Mouse (Mus musculus): ENCODE data around the gene Ess2. TPM values are rescaled to one million over a fixed set of nuclear protein-coding genes. Genes with fewer than 3 reads are reported as not detected.
A peak's percentile ranks its signal among the peaks of the same experiment; 100 is the strongest.

Ess2 gene
- total RNA-seq, 2 experiments from 2014 or later: 27.8 to 31.8 TPM

GRCm38 (mm10) chr16:17882196-17882595 lies 29.0 kb downstream of the Ess2 start:
- intact Hi-C loops (cut with DNase I): no loop called here
- Histone ChIP-seq H3K27ac (no peak overlapping the region), H3K4me3 (no peak overlapping the region)
- no peak for DNase-seq (ENCODE audit: extremely low spot score in 1 of 2, low spot score in 2 of 2)
- TF ChIP-seq CTCF (IDR thresholded peaks at IDR 0.05): no peak

GRCm38 (mm10) chr16:17879571-17879970 lies 31.6 kb downstream of the Ess2 start:
- 0 out of 2 replicates have a peak overlapping the region, but pooled peaks have one; percentile 26 for H3K27ac ChIP-seq
- intact Hi-C loops (cut with DNase I): no loop called here
- DNase-seq (ENCODE audit: extremely low spot score in 1 of 2, low spot score in 2 of 2): no peak
- no peak for TF ChIP-seq CTCF (IDR thresholded peaks at IDR 0.05)
- no peak overlapping the region for H3K4me3 ChIP-seq

- no peak for TF ChIP-seq CTCF (IDR thresholded peaks at IDR 0.05)
- no peak overlapping the region for H3K4me3 ChIP-seq
- no peak for DNase-seq (ENCODE audit: extremely low spot score in 1 of 2, low spot score in 2 of 2)
- intact Hi-C loops (cut with DNase I): no loop called here
- H3K27ac ChIP-seq: no peak overlapping the region
These were observed 35.1 kb downstream of the Ess2 start for GRCm38 (mm10) chr16:17876096-17876495.

GRCm38 (mm10) chr16:17875174-17875573 lies 36.0 kb downstream of the Ess2 start:
- no peak for DNase-seq (ENCODE audit: extremely low spot score in 1 of 2, low spot score in 2 of 2)
- Histone ChIP-seq H3K27ac (no peak overlapping the region), H3K4me3 (no peak overlapping the region)
- no peak for TF ChIP-seq CTCF (IDR thresholded peaks at IDR 0.05)
- intact Hi-C loops (cut with DNase I): no loop called here

- Histone ChIP-seq H3K4me3 (no peak overlapping the region), H3K27ac (no peak overlapping the region)
- no peak for DNase-seq (ENCODE audit: extremely low spot score in 1 of 2, low spot score in 2 of 2)
- TF ChIP-seq CTCF (IDR thresholded peaks at IDR 0.05): no peak
- intact Hi-C loops (cut with DNase I): no loop called here
These were observed 38.2 kb downstream of the Ess2 start for GRCm38 (mm10) chr16:17872995-17873394.

GRCm38 (mm10) chr16:17871248-17871647 lies 39.9 kb downstream of the Ess2 start:
- Histone ChIP-seq H3K27ac (no peak overlapping the region), H3K4me3 (no peak overlapping the region)
- no peak for TF ChIP-seq CTCF (IDR thresholded peaks at IDR 0.05)
- intact Hi-C loops (cut with DNase I): no loop called here
- DNase-seq (ENCODE audit: extremely low spot score in 1 of 2, low spot score in 2 of 2): no peak

GRCm38 (mm10) chr16:17865770-17866169 lies 45.4 kb downstream of the Ess2 start:
- Histone ChIP-seq H3K27ac (no peak overlapping the region), H3K4me3 (no peak overlapping the region)
- TF ChIP-seq CTCF (IDR thresholded peaks at IDR 0.05): no peak
- intact Hi-C loops (cut with DNase I): no loop called here
- DNase-seq (ENCODE audit: extremely low spot score in 1 of 2, low spot score in 2 of 2): no peak

GRCm38 (mm10) chr16:17865293-17865692 lies 45.9 kb downstream of the Ess2 start:
- no peak for TF ChIP-seq CTCF (IDR thresholded peaks at IDR 0.05)
- intact Hi-C loops (cut with DNase I): no loop called here
- H3K27ac ChIP-seq: no peak overlapping the region
- no peak for DNase-seq (ENCODE audit: extremely low spot score in 1 of 2, low spot score in 2 of 2)
- no peak overlapping the region for H3K4me3 ChIP-seq

GRCm38 (mm10) chr16:17858592-17858991 lies 52.6 kb downstream of the Ess2 start:
- no peak for DNase-seq (ENCODE audit: extremely low spot score in 1 of 2, low spot score in 2 of 2)
- peak; percentile 47 for TF ChIP-seq CTCF (IDR thresholded peaks at IDR 0.05)
- Histone ChIP-seq H3K4me3 (no peak overlapping the region), H3K27ac (no peak overlapping the region)
- intact Hi-C loops (cut with DNase I): no loop called here

- TF ChIP-seq CTCF (IDR thresholded peaks at IDR 0.05): no peak
- DNase-seq (ENCODE audit: extremely low spot score in 1 of 2, low spot score in 2 of 2): no peak
- Histone ChIP-seq H3K4me3 (no peak overlapping the region), H3K27ac (no peak overlapping the region)
- intact Hi-C loops (cut with DNase I): no loop called here
These were observed 54.0 kb downstream of the Ess2 start for GRCm38 (mm10) chr16:17857157-17857556.

GRCm38 (mm10) chr16:17853263-17853662 lies 57.9 kb downstream of the Ess2 start:
- DNase-seq (ENCODE audit: extremely low spot score in 1 of 2, low spot score in 2 of 2): no peak
- intact Hi-C loops (cut with DNase I): no loop called here
- no peak overlapping the region for H3K27ac ChIP-seq
- no peak overlapping the region for H3K4me3 ChIP-seq
- no peak for TF ChIP-seq CTCF (IDR thresholded peaks at IDR 0.05)

GRCm38 (mm10) chr16:17851860-17852259 lies 59.3 kb downstream of the Ess2 start:
- TF ChIP-seq CTCF (IDR thresholded peaks at IDR 0.05): no peak
- H3K27ac ChIP-seq: peak overlapping the region; percentile 16; the same call in 1 of the 2 replicates
- intact Hi-C loops (cut with DNase I): no loop called here
- DNase-seq (ENCODE audit: extremely low spot score in 1 of 2, low spot score in 2 of 2): no peak
- H3K4me3 ChIP-seq: no peak overlapping the region

- intact Hi-C loops (cut with DNase I): no loop called here
- no peak for TF ChIP-seq CTCF (IDR thresholded peaks at IDR 0.05)
- no peak overlapping the region; the same call in 1 of the 2 replicates for H3K27ac ChIP-seq
These were observed 59.8 kb downstream of the Ess2 start for GRCm38 (mm10) chr16:17851331-17851730.

More at GRCm38 (mm10) chr16:17851331-17851730, 59.8 kb downstream of the Ess2 start:
- DNase-seq (ENCODE audit: extremely low spot score in 1 of 2, low spot score in 2 of 2): no peak
- H3K4me3 ChIP-seq: no peak overlapping the region

Other genes starting within 250 kb of the Ess2 start
- 10 to 100 TPM; 76.9 to 83.4 TPM for gene Med15, start 178.5 kb downstream of the Ess2 start, total RNA-seq (2021)
- gene Klhl22, start 151.7 kb downstream of the Ess2 start, total RNA-seq (2021): 10 to 100 TPM; 84.9 to 86.0 TPM
- gene Scarf2, start 114.1 kb downstream of the Ess2 start, total RNA-seq (2021): 1 to 10 TPM; 2.8 to 5.9 TPM
- 1 to 10 TPM; 3.4 to 4.1 TPM for gene B830017H08Rik, start 78.2 kb downstream of the Ess2 start, total RNA-seq (2021)
- 10 to 100 TPM; 12.2 to 16.4 TPM for gene Car15, start 73.0 kb downstream of the Ess2 start, total RNA-seq (2021)
- gene Gm20518, start 19.7 kb downstream of the Ess2 start, total RNA-seq (2021): 1 to 10 TPM; 2.3 to 3.2 TPM
- gene Tssk1, start 17.1 kb downstream of the Ess2 start, total RNA-seq (2021): not detected
- 10 to 100 TPM; 93.2 to 99.7 TPM for gene Dgcr2, start 12.8 kb downstream of the Ess2 start, total RNA-seq (2021)
- not detected for gene Tssk2, start 12.7 kb downstream of the Ess2 start, total RNA-seq (2021)
- not detected for gene Gsc2, start 3.7 kb upstream of the Ess2 start, total RNA-seq (2021)
- 10 to 100 TPM; 39.2 to 43.9 TPM for gene Slc25a1, start 16.9 kb upstream of the Ess2 start, total RNA-seq (2021)
- gene Vpreb2, start 69.1 kb upstream of the Ess2 start, total RNA-seq (2021): not detected
- 10 to 100 TPM; 96.1 to 96.8 TPM for gene Dgcr6, start 141.5 kb upstream of the Ess2 start, total RNA-seq (2021)
- gene Prodh, start 178.9 kb upstream of the Ess2 start, total RNA-seq (2021): 10 to 100 TPM; 38.9 to 40.8 TPM
- 100 to 1,000 TPM; 138 to 147 TPM for gene Rtn4r, start 216.3 kb upstream of the Ess2 start, total RNA-seq (2021)

Measured in left cerebral cortex, adult 2 months (tissue).